Mouse (Mus musculus) gastrocnemius, adult 2 months (tissue): Measurements from ENCODE around the gene Ift43. TPM values are rescaled to one million over a fixed set of nuclear protein-coding genes. Genes with fewer than 3 reads are reported as not detected.

Experiments used
- DNase-seq: peaks from one replicate; pipeline ENCODE4 v3.0.0; 2022
- H3K27ac ChIP-seq: fragments of 200-600 bp; 2 replicates; pipeline ENCODE4 v1.8.1; 2022; ENCODE audit warnings: mild to moderate bottlenecking
- H3K4me3 ChIP-seq: fragments of 200-600 bp; 2 replicates; pipeline ENCODE4 v1.8.1; 2022; ENCODE audit warnings: mild to moderate bottlenecking, moderate library complexity
- CTCF ChIP-seq: fragments of 200-600 bp; IDR thresholded peaks from 2 replicates; pipeline ENCODE4 v1.8.1; 2022; ENCODE audit warnings: antibody characterized with exemption, mild to moderate bottlenecking, moderate library complexity
- intact Hi-C: fragments of 180-260 bp; cut with DNase I; formaldehyde crosslinking; loops from one replicate; pipeline ENCODE4 v1.15.1; 2025
- long read RNA-seq, 2 experiments: library from polyadenylated mRNA; stranded (forward); transcript quantifications; one replicate each; pipeline ENCODE4 v2.0.0; 2021
- total RNA-seq, 2 experiments: library from RNA; stranded (reverse); gene quantifications; 2 replicates each; pipeline ENCODE4 v1.2.3; 2021

Gene Ift43
- total RNA-seq, result 10 to 100 TPM in 1 of 2 experiments, 1 to 10 TPM in 1; 8.4 to 13.6 TPM
- long read RNA-seq, experiment 1, transcript Ift43-205 (9 exons, 783 nt), result major isoform, 6 of 7 reads
- long read RNA-seq, experiment 1, partial matches to known transcripts, result 0 of 7 reads
- long read RNA-seq, experiment 1, other reads (novel, unspliced or antisense), result 1 of 7 reads
- long read RNA-seq, experiment 2, transcript Ift43-205 (9 exons, 783 nt), result major isoform, 5 of 6 reads
- long read RNA-seq, experiment 2, partial matches to known transcripts, result 1 of 6 reads
- long read RNA-seq, experiment 2, other reads (novel, unspliced or antisense), result 0 of 6 reads

DNA sequence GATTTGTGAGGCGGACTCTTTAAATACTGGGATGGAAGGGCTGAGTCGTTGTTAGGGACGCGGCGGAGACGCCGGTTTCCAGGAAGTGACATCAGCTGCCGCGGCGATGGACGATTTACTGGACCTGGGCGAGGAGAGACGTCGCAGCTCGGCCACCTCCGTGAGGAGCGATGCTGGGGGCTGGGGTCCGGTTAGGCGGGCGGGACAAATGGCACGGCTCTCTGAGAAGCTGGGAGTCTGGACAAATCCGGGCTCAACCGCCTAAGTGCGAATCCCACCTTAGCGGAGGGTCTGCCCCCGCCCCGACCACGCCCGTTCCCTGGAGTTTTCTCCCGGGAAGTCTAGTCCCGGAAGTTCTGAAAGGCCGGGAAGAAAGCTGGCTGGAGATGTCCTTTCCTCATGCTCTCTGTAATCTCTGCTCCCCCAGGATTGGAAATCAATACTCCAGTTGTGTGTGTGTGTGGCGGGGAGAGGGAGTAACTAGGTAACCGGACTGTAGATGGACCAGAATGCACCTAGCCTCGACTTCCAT, at the start of gene Ift43:
Ift43 (plus strand) TSS at position 61 of the 532 bp plus-strand sequence.
- no peak for TF ChIP-seq CTCF

DNA sequence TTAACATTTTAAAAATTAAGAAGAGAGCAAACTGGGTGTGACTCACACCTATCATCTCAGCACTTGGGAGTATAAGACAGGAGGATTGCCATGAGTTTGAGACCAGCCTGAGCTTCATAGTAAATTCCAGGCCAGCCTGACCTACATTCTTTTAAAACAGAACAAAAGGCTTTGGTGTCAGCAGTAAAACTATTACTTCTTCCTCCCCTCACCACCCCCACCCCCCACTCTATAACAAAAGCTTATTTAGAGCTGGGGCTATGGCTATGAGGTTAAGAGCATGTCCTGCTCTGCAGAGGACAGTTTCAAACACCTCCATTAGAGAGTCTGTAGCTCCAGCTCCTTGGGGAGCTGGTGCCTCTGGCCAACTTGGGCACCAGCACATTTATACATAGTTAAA, 46.8 kb upstream of the Ift43 start:
- intact Hi-C loops, result no loop called here
- H3K27ac ChIP-seq, result no peak overlapping the region
- H3K4me3 ChIP-seq, result no peak overlapping the region
- no peak for DNase-seq
- no peak for TF ChIP-seq CTCF

More for the DNA sequence above, at the start of gene Ift43:
- intact Hi-C loops, result loop anchor here (5.0 kb wide), 1 partner anchor 335 kb away; the partner anchor contains the start of gene Flvcr2
- DNase-seq, result peak; percentile 90
- Histone ChIP-seq H3K27ac (peak within 1 kb of the TSS; percentile 93), H3K4me3 (peak within 1 kb of the TSS; percentile 89)

DNA sequence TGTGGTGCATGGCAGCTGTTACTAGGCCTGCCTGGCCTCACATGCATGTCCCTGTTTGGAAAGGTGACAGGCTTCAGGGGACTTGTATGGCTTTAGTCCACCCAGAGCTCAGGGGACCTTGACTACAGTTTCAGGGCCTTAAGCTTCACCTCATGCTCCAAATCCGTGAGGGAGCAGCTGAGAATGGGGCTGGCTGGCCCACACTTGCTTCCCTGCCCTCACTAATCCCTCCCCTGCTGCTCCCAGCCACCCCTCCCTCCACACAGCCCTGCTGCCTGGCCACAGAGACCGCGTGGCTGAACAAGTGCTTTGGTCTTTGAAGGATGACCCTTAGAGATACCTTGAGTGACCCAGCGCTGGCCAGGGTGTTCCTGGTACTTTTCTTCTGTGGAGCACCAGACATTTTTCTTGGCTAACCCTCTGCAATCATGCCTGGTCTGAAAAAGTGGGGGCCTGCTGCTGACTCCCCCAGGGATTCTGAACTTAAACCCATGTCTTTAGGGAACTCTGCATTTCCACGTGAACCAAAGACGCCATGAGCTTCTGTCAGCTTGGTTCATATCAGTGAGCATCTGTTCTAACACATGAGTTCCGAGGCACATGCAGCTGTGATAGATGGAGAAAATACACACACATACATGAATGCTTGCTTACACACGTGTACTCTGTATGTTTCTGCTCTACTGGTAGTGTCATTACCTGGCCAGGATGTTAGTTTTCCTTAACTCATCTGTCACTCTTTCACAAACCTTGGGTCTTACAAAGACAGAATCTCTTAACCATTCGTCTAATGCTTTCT, 45.8 kb upstream of the Ift43 start:
- peak overlapping the region; percentile 66 for H3K27ac ChIP-seq
- no peak for TF ChIP-seq CTCF
- H3K4me3 ChIP-seq, result no peak overlapping the region
- intact Hi-C loops, result no loop called here
- no peak for DNase-seq

GRCm38 (mm10) chr12:86037235-86037921, 45.0 kb upstream of the Ift43 start:
- H3K27ac ChIP-seq, result peak overlapping the region; percentile 66
- peak overlapping the region; percentile 32; the same call in 1 of the 2 replicates for H3K4me3 ChIP-seq
- intact Hi-C loops, result no loop called here
- TF ChIP-seq CTCF, result no peak
- DNase-seq, result no peak

DNA sequence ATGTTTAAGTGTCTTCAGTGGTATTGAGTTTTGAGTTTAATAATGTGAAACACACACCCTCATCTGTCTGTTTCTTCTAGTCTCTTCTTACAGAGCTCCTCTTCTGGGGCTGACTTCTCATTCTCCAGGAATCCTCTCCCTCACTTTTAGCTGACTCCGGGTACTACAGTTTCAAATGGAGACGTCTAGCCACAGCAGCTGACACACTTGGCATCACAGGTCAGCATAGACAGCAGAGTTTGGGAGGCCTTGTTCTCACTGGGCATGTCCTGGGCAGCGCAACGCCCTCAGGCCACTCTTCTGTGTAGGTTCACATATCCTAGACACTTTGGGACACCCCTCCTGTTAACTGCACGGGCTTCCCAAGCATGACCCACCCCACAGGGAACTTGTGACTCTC, 43.3 kb upstream of the Ift43 start:
- H3K27ac ChIP-seq, result peak overlapping the region; percentile 78
- intact Hi-C loops, result no loop called here
- DNase-seq, result peak; percentile 42
- no peak overlapping the region for H3K4me3 ChIP-seq
- no peak for TF ChIP-seq CTCF

- TF ChIP-seq CTCF, result no peak
- H3K4me3 ChIP-seq, result no peak overlapping the region
- H3K27ac ChIP-seq, result peak overlapping the region; percentile 78
- no peak for DNase-seq
- intact Hi-C loops, result no loop called here
These were observed 42.6 kb upstream of the Ift43 start for GRCm38 (mm10) chr12:86039751-86040150.

GRCm38 (mm10) chr12:86046141-86046540, 36.2 kb upstream of the Ift43 start:
- H3K4me3 ChIP-seq, result no peak overlapping the region
- H3K27ac ChIP-seq, result no peak overlapping the region
- intact Hi-C loops, result no loop called here
- DNase-seq, result no peak
- TF ChIP-seq CTCF, result no peak

DNA sequence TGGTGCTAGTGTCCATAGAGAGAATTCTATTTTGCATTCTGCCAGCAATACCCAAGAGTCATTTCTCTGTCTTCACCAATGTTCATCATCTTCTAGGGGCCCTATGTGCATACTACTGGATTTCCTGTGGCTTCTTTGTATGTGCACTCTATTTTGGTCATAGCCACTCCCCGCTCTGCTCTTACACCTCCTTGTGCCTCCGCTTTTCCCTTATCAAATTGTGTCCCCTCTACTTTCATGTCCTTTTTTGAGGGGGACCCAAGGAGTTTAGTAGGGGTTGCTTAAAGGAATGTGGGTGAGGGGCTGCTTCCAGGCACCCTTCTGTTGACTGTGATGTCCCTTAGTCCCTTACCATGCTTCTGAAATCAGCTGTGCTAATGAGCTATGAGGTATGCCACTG, 35.6 kb upstream of the Ift43 start:
- intact Hi-C loops, result no loop called here

DNA sequence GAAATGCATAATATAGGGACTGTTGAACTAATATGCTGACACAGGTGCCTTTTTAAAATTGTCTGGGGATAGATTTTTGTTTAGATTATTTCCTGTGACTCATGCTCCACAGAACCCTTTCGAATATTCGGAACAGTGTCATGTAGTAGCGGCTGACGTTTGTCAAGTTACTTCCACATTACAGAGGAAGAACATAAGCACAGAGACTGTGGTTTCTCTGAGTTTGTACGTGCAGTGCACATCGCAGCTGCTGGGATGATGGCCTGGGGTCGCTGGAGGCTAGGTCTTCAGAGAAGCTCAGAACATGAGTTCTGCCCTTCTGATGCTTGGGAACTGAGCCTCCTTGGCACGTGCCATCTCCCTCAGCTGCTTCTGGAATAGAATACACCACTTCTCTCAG, 35.0 kb upstream of the Ift43 start:
- no peak overlapping the region for H3K4me3 ChIP-seq
- no peak for DNase-seq
- H3K27ac ChIP-seq, result no peak overlapping the region
- TF ChIP-seq CTCF, result no peak
- intact Hi-C loops, result no loop called here

More for the DNA sequence above, 35.6 kb upstream of the Ift43 start:
- Histone ChIP-seq H3K27ac (no peak overlapping the region), H3K4me3 (no peak overlapping the region)
- DNase-seq, result no peak
- no peak for TF ChIP-seq CTCF

GRCm38 (mm10) chr12:86049813-86050212, 32.5 kb upstream of the Ift43 start:
- DNase-seq, result peak; percentile 44
- Histone ChIP-seq H3K4me3 (no peak overlapping the region), H3K27ac (peak overlapping the region; percentile 40; the same call in 1 of the 2 replicates)
- no peak for TF ChIP-seq CTCF
- intact Hi-C loops, result no loop called here

DNA sequence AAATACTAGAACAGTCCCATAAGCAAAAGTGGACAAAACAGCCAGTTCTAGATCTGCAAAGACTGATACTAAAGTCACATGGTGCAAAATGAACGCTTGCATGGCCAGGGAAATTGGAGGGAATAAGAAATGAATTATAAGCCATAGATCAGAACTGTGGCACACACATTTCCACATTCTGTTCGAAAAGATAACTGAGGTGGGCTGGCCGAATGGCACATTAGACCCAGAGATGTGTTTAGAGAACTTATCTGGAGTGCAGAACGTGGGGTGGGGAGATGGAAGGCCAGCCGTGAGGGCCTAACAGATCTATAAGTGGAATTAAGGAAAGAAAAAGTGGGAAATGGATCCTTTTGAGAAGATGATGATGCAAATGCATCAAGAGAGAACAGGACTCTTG, 30.9 kb upstream of the Ift43 start:
- no peak for TF ChIP-seq CTCF
- intact Hi-C loops, result no loop called here
- no peak for DNase-seq
- no peak overlapping the region for H3K27ac ChIP-seq
- H3K4me3 ChIP-seq, result no peak overlapping the region

GRCm38 (mm10) chr12:86055306-86055705, 27.0 kb upstream of the Ift43 start:
- intact Hi-C loops, result no loop called here
- DNase-seq, result no peak
- TF ChIP-seq CTCF, result no peak
- Histone ChIP-seq H3K27ac (no peak overlapping the region), H3K4me3 (no peak overlapping the region)

- no peak for TF ChIP-seq CTCF
- intact Hi-C loops, result no loop called here
- Histone ChIP-seq H3K4me3 (no peak overlapping the region), H3K27ac (no peak overlapping the region)
- no peak for DNase-seq
These were observed 25.4 kb upstream of the Ift43 start for GRCm38 (mm10) chr12:86056976-86057375.
